Mouse (Mus musculus): ENCODE measurements around the gene Stx1b.

DNA sequence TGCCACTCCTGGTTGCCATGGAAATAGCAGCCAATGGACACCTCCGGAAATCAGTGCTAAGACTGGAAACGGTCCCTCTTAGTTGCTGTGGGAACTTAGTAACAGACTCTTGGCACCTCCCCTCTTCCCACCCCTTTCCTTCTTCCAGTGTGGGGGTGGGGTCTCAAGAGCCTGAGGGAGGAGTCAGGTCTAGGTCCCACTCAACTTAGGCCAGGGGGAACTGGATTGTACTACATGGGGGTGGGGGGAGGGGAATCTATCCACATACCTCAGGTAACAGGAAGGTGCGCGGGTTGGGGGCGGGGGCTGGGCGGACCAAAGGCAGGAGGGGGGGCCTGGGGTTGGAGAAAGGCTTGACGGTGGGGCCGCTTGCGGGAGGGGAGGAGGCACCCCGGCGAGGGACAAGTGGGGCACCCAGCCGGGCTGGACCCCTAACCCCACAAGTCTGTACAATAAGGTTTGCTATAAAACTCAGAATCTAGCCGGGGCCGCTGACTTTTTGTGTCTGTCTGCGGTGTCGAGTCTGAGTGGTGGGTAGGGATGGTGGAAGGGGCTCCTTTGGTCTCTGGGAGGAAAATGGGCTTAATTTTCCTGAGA lies 55.3 kb downstream of the Stx1b start:
- TF ChIP-seq POLR2A (IDR thresholded peaks at IDR 0.05; ENCODE audit: extremely low read depth, insufficient read depth, low read length) (no peak), CTCF (IDR thresholded peaks at IDR 0.05; ENCODE audit: low read depth, low read length) (no peak)

Data from liver, adult 2 months (tissue).